Mouse (Mus musculus): ENCODE results near the gene Ogfod2.

Gene Ogfod2

DNA sequence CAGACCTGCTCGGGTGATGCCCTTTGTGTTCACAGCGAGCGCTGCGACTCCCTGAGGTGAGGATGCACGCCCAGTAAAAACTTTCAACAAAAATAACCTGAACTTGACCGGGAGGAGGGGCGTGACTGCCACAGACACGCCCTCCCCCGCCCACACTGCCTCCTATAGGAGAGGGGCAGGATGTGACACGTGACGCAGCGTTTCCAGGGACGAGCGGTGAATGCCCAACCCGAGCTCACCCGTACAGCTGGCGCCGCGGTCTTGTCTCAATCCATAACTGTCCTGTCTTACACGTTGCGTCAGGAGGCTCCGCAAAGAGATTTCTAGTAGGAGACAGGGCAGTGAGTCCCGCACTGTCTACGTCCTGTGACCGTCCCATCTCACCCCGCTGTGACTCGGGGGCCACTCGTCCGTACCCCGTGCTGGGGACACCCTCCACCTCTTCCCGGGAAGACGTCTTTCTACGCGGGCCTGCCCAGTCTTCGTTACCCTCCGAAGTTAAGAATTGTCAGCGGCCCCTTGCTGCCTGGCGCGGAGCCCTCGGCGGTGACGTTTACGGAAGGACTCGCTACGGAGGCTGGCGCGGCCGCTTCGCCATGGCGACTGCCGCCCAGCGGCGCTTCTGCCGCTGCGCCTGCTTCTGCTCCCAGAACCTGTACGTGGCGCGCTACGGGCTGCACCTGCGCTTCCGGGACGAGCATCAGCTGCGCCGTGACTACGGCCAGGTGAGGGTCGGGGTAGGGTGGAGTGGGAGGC lies at the start of gene Ogfod2:
Gene Ogfod2, plus strand, starts transcription at position 556 of the 756 bp plus-strand sequence.
- DNase-seq = peak; percentile 96

DNA sequence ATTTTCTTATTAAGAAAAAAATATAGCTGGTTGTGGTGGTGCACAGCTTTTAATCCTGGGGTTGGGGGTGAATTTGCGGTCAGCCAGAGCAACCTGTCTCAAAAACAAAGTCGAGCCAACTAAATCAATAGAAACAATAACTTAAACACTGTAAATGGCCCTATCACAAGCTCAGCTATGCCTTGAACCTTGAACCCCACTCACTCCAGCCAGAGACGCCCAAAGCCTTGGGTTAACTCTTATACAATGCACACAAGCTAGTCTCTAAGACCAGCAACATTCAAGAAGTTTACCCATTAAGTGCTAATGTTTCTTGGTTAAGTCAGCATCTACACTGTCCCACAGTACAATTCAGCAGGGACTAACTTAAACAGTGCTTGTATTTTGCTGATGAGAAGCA lies 42.4 kb upstream of the Ogfod2 start:
- DNase-seq = no peak

DNA sequence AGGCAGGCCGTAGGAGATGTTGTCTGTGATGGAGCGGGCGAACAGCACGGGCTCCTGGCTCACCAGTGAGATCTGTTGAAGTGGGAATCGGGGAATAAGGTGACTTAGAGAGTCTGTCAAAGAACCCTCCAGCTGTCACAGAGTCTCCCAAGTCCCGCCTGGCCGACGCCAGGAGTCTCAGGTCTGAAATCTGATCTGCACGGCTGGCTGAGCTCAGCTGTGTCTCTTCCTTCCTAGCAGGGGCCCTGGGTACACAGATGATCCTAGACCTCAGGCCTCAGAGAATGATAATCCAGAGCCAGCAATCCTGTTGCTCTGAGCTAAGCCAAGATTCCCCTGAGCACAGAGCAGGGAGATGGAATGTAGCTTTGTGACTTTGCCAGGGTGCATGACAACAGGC lies 38.4 kb upstream of the Ogfod2 start:
- DNase-seq = no peak

- DNase-seq = no peak
These were observed 37.2 kb upstream of the Ogfod2 start for GRCm38 (mm10) chr5:124074845-124075307.

DNA sequence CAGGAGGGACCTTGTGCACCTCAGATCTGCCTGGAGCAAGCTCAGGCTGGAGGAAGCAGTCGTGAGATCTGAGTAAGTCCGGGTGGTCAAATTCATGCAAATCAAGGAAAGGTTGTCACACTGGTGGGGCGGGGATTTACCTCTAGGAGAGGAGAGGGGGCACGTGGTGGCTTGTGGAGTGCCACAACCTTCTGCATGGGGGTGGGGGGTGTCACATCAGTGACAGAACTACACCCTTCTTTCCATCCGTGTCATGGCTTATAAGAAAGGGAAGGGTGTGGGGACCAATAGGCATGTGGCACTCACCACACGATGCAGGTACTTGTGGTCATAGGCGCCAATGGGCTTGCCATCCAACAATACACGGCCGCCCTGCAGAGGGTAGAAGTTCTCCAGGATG lies 36.4 kb upstream of the Ogfod2 start:
- DNase-seq = no peak

DNA sequence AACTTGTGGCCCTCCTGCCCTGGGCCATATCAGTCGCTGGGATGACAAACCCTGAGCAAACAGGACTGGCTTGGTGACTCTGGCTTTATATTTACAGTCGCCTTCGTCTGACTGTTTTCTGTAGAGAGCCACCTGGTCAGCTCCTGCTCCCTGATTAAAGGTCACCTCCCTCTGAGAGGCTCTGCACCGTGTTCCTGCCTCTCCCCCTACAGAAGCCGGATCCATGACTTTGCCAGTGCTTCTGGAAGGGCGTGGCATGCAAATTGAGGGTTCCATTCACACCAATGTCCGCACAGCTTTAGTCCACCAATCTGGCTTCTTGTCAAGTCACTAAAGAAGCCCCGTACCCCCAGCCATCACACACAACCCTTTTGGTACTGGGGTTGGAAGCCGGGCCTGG lies 35.5 kb upstream of the Ogfod2 start:
- no peak for DNase-seq

DNA sequence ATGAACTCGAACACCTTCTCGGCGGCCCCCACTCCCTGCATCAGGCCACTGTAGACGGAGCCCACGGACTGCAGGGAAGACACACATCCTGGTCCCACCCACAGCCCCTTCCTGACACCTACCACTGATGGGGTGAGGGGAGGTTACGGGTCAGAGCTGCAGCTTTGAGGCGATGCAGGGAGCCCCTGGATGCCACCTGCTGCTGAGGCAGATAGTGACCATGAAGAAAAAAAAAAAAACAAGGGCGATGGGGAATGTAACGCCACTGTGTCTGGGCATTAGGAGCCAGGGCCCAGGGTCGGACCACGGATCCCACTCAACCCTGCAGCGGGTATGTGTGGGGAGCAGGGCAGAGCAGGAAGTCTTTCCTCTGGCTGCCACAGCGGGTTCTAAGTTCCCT lies 34.9 kb upstream of the Ogfod2 start:
- DNase-seq = no peak

GRCm38 (mm10) chr5:124077856-124078460 lies 34.1 kb upstream of the Ogfod2 start:
- no peak for DNase-seq

DNA sequence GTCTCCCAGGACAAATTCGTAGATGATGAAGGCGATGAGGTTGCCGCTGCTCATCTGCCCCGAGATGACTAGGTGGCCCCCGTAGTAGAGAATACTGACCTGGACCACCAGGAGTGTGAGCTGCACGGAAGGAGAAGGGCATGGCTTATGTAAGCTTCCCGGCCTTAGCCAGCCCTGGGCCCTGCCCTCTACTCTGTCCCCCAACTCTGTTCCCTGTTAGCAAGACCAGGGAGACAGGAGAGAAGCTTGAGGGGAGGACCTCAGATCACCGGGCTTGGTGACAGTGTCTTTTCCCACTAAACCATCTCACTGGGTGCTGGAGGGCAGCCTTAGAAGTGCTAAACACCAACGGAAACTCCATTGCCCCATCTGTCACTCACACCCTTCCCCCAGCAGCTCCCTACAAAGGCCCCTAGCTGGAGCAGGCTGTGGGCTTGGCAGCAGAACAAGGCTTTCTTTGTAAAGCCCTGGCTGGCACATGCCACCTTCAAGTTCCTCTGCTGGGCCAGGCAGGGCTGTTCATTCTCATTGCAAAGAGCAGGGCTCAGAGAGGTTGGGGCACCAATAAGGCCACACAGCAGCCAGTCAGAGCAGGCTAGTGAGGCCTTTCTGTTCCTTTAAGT lies 33.2 kb upstream of the Ogfod2 start:
- no peak for DNase-seq

DNA sequence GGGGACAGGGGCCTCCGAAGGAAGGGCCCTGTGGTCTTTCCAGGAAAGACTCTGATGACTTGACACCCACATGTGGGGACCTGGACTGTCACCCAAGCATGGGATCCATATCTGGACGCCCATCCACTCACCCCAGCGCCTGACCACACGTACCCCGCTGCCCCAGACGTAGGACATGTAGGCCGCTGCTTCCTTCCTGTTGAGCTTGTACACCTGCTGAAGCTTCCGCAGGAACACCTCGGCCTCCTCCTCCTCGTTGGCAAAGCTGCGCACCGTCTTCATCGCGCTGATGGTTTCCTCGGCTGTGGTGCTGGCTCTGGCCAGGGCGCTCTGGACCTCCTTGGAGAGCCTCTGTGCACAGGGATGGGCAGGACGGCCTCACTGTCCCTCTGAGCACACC lies 32.2 kb upstream of the Ogfod2 start:
- DNase-seq = no peak

- DNase-seq = no peak
These were observed 29.6 kb upstream of the Ogfod2 start for GRCm38 (mm10) chr5:124082447-124082846.

DNA sequence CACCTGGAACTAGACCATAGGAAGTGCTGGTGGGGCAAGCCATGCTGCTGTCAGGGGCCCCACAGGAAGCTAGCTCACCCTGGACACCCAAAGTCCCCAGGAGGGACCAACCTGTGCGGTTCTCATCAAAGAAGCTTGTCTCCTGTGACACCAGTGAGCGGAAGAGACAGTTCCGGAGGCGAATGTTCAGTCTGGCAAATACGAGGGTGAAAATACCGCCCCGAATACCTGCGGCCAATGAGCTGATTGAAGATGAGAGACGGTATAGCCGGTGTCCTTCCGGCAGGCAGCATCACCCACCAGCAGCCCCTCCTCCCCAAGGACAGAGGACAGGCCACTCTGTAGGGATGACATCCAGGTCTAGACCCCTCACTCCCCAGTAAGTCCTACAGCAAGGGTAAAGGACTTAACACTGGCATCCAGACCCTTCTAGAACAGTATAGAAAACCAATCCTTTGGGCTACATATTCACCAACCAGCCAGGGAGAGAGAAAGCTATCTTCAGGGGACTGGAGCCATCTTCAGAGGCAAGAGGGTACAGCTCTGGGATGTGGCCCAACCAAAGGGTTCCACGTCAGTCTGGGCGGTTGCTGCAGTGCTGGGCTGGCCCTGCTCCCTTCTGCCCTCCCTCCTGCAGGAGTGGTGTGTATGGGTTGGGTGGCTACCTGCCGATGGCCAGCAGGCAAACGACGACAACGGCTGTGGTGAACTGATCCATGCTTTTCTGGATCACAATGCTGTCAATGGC lies 29.0 kb upstream of the Ogfod2 start:
- no peak for DNase-seq

DNA sequence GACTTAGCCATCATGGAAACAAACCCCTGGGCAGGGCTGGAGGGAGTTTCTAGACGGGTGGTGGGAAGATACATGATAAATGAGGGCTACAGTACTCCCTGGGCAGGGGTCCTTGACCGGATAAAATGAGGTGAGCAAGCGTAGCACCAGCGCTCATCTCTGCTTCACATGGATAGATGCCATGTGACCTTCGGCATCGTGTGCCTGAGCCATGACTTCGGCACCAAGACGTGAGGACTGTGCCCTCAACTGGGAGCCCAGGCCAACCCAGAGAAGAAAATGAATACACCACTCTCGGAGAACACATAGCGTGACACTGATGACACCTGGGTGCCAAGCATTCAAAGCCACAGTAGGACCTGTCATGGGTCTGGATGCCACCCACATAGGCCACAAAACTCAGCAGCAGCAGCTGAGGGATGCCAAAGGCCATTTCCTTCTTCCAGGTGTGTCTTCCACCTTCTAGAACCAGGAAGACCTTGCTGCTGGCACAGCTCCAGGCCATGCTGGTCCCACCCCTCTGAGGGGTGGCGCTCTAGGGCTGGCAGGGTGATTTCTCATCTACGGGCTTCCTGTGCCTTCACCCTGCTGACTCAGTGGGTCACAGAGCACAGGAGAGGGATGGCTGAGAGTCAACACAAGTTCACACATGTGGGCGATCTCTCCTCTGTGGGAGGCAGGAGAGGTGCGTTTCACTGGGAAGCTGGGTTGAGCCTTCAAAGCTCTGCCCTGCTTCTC lies 28.1 kb upstream of the Ogfod2 start:
- peak; percentile 47 for DNase-seq

DNA sequence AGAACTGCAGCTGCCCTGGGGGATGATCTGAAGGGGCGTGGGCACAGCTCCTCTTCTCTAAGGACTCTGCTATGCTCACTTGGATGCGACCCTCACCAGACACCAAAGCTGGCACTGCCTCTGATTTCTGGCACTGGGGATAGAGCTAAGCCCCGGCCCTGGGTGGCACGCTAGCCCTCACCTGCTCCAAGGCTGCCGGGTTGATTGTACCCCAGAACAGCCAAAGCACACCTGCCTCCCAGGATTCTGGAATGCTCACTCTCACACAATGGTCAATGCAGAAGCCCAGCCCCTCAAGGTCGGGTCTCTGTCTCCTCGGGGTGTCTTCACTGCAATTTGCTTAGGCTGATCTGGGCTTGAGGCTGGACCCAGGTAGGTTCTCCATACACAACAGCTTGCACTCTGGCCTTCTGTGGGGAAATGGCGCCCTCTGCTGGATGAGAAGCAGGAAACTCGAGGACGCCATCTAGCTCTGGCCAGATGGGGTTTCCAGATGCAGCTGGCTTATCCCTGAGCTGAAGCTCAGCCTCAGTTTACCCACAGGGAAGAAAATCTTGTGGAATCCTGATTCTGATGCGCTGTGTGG lies 27.4 kb upstream of the Ogfod2 start:
- DNase-seq = peak; percentile 87

DNA sequence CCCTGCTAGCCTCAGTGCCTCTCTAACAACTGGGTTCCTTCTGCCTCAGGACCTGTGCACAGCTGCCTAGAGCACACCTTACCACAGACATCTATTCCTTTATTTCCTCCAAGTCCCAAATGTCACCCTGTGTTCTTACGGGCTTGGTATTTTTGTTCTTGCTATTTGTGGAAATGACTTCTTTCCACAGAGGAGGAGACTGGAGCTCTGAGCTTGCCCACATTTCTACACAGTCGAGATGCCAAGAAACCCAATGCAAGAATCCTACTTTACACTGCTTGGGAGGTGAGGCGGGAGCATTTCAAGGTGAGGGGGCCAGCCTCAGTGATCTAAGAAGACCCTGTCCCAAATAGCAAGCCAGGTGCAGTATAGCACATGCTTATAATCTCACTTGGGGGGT lies 26.6 kb upstream of the Ogfod2 start:
- DNase-seq = no peak

GRCm38 (mm10) chr5:124086876-124087275 lies 25.2 kb upstream of the Ogfod2 start:
- no peak for DNase-seq

DNA sequence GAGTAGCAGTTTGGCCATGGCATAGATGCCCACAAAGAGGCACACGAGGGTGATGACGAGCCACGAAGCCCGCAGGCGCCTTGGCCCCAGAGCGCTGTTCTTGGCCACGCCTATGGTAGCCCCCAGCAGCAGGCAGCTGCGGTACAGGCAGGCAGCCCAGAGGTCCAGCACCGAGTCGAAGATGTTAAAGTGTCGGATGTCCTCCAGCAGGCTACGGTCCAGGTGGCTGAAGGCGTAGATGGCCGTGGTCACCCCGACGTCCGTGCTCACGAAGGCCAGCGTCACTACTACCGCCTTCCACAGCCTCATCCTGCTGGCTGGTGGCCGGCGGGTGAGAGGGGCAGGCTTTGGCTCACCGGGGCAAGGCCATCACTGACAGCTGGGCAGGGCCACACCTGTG lies 22.2 kb upstream of the Ogfod2 start:
- DNase-seq = no peak

DNA sequence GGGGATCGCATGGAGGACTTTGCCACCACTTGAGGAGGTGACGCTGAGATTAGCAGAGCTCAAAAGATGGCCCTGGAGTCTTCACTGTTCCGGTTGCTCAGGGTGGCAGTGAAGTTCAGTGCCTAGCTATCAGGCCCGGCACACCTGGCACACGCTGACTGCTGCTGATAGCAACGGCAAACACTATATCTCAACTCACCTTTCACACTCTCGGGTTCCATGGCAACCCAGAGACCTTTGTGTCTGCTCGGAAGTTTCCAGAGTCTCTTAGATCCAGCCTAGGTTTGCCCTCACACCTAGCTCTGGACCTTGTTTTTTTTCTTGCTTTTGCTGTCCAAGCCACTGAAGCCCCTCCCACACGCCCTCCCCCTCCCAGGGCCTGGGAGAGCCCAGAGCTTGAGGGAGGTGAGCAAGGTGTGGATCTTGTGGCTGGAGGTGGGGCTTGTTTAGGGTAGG lies 20.1 kb upstream of the Ogfod2 start:
- no peak for DNase-seq

GRCm38 (mm10) chr5:124093120-124093794 lies 18.8 kb upstream of the Ogfod2 start:
- DNase-seq = peak; percentile 85

DNA sequence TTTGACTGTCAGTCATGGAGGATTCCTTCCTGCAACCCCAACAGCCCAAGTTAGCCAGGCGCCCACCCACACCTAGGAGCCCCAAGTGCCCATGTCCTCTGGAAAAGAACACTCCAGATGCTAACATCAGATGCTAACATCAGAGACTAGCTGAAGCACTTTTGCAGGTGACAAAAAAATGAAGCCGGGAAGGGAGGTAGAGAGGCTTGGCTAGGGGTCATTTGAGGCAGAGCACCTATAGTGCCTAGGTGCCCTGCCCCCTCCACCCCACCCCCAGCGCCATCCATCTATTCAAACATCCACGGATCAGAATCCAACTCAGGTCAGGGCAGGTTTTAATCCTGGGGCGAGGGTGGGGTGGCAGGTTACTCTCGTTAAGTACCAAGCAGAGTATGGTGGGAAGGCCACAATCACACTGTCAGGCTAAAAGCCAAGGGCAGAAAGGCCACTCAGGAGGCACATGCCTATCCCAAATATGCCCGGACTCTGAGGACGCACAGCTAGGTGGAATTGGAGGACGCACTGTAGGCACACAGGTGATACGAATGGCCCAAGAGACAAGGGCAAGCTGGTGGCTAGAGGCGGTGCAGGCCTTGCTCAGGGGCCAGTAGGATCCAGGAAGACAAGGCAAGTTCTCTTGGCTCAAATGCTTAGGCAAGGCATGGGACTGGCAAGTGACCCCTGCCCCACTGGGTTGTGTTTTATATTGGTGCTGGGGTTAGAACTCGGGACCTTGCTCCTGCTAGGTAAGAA lies 18.1 kb upstream of the Ogfod2 start:
- DNase-seq = no peak

- peak; percentile 23 for DNase-seq
These were observed 17.0 kb upstream of the Ogfod2 start for GRCm38 (mm10) chr5:124095077-124095581.

Measured in kidney, adult 18-20 months (tissue).